Mouse (Mus musculus) CH12F3 (cell line): ENCODE data around the gene Meis1.

ENCODE experiments used
- in situ Hi-C: fragments of 300-500 bp; cut with MboI; formaldehyde crosslinking; loops from 2 replicates; pipeline ENCODE4 v1.14.3; 2020; ENCODE audit warnings: low sequenced_read_pairs

The Meis1 gene

GRCm38 (mm10) chr11:18953892-18954291 lies 64.9 kb downstream of the Meis1 start:
- in situ Hi-C loops: no loop called here

GRCm38 (mm10) chr11:18948600-18949295 lies 70.0 kb downstream of the Meis1 start:
- in situ Hi-C loops: no loop called here

- in situ Hi-C loops: no loop called here
Observed at GRCm38 (mm10) chr11:18947434-18947833, 71.4 kb downstream of the Meis1 start.

GRCm38 (mm10) chr11:18945778-18946177 lies 73.0 kb downstream of the Meis1 start:
- in situ Hi-C loops: no loop called here

GRCm38 (mm10) chr11:18944972-18945625 lies 73.7 kb downstream of the Meis1 start:
- in situ Hi-C loops: no loop called here

- in situ Hi-C loops: no loop called here
Observed at GRCm38 (mm10) chr11:18944209-18944608, 74.6 kb downstream of the Meis1 start.

- in situ Hi-C loops: no loop called here
Observed at GRCm38 (mm10) chr11:18942990-18943389, 75.8 kb downstream of the Meis1 start.

- in situ Hi-C loops: no loop called here
Observed at GRCm38 (mm10) chr11:18940916-18941315, 77.9 kb downstream of the Meis1 start.

- in situ Hi-C loops: no loop called here
Observed at GRCm38 (mm10) chr11:18934921-18935320, 83.9 kb downstream of the Meis1 start.

GRCm38 (mm10) chr11:18931001-18931874 lies 87.5 kb downstream of the Meis1 start:
- in situ Hi-C loops: no loop called here

- in situ Hi-C loops: no loop called here
Observed at GRCm38 (mm10) chr11:18929779-18930728, 88.7 kb downstream of the Meis1 start.

GRCm38 (mm10) chr11:18927351-18927750 lies 91.4 kb downstream of the Meis1 start:
- in situ Hi-C loops: no loop called here

GRCm38 (mm10) chr11:18926798-18927197 lies 92.0 kb downstream of the Meis1 start:
- in situ Hi-C loops: no loop called here

GRCm38 (mm10) chr11:18924583-18925334 lies 94.0 kb downstream of the Meis1 start:
- in situ Hi-C loops: no loop called here

- in situ Hi-C loops: no loop called here
Observed at GRCm38 (mm10) chr11:18923274-18923673, 95.5 kb downstream of the Meis1 start.

GRCm38 (mm10) chr11:18920651-18921050 lies 98.1 kb downstream of the Meis1 start:
- in situ Hi-C loops: no loop called here

GRCm38 (mm10) chr11:18919162-18919762 lies 99.5 kb downstream of the Meis1 start:
- in situ Hi-C loops: no loop called here

GRCm38 (mm10) chr11:18917887-18918286 lies 100.9 kb downstream of the Meis1 start:
- in situ Hi-C loops: no loop called here

GRCm38 (mm10) chr11:18913251-18913650 lies 105.5 kb downstream of the Meis1 start:
- in situ Hi-C loops: no loop called here
